Mouse (Mus musculus): ENCODE data around the gene Acadsb. TPM values are rescaled to one million over a fixed set of nuclear protein-coding genes. Genes with fewer than 3 reads are reported as not detected.

The Acadsb gene
- polyA plus RNA-seq (2012) = 2.8 and 3.4 TPM in 2 replicates

DNA sequence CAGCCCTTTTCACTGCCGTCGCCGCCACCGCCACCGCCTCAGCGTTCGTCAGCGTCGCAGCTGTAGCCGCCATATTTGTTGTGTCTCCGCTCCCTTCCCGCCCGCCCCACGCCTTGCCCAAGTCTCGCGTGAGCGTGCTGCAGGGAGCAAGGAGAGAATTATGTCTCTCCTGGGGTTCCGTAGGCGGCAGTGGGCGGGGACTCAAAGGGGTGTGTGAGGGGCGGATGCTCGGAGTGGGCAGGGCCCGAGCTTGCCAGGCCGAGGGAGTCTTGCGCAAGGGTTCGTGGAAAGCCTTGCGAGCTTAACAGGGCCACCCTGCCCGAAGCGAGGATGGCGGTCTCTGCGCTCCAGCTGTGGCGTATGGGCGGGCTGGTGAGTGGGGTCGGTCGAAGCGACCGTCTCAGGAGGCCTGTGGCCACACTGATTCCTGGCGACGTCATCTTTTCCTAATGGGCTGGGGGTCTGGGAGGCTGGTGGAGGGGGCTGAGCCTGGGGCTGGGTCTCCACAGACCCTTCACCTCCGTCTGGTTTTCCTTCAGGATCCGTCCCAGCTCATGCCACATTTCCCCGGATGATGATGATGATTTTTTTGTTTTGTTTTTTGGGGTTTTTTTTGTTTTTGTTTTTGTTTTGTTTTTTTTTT, at the start of gene Acadsb, which contains the start of gene Ikzf5:
Gene Acadsb (plus strand): TSS at position 186 of the 643 bp plus-strand sequence.
Gene Ikzf5 (minus strand): TSS at position 106 of the 643 bp plus-strand sequence.

DNA sequence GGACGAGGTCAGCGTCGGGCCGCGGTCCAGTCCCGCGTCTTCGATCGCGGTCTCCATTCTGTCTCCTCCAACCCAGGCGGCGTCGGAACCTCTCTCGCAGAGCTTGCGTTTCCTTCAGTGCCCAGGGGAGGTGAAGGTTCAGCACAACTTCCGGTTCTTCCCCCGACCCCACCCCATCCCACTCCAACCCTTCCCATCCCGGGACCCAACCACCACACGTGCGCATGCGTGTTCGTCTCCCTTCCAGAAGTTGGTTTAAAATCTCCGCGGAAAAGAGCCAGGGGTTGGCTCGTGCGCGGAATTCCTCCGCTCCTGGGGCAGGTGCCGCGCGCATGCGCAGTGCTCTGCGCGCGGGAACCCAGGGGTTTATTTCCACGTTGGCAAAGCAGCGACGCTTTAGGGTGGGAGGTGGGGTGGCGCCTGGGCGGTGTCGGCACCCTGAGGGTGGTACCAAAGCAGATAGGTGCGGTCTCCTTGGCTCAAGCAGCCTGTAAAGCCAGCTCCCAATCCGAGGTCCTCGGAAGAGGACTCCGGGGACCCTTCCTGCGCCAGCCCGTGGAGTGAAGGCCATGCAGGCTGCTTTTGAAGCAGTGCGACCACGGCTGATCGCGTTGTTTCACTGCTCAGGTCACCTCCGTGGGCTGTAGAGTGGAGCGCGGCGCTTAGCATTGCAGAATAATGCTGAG, 47.6 kb upstream of the Acadsb start, which contains the start of gene 2310057M21Rik:
Gene 2310057M21Rik (minus strand): TSS at position 145 of the 686 bp plus-strand sequence.

DNA sequence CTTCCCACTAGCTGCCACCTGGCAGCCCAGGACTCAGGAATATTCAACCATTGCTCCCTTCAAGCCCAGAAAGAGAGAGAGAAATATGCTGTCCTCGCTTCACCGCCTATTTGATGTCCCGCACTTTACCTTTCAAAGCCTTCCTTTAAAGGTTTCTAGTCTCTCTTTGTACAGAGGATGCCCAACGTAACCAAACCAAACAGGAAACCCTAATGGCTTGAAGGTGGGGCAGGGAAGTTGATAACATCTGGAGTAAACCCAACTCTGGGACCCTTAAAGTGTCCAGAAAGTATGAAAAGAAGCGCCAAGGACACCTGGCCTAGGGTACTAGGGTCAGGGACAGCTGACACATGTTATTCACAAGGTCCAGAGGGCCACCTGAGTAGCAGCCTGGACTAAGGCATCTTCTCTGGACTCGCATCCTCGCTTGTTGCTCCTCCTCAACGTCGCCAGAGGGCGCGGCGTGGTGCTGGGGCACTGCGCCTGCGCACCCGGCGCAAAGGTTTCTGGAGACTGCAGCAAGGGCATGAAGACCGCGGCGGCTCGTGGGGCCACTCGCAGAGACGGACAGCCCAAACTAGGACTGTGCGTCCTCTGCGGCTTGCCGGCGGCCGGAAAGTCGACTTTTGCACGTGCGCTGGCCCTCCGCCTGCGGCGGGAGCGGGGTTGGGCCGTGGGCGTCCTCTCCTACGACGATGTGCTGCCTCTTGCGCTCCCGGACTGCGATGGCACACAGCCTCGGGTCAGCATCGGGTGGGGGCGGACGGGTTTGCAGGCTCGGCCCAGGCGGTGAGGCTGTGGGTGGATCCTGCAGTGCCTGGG, 39.5 kb upstream of the Acadsb start, which contains the start of gene Pstk:
Gene Pstk (plus strand): TSS at position 494 of the 822 bp plus-strand sequence.

Other genes with a start within 250 kb of the Acadsb start
- gene 5430419D17Rik, start 236.2 kb upstream of the Acadsb start, polyA plus RNA-seq (2012) = not detected in 2 replicates
- not detected in 2 replicates for gene Cuzd1, start 88.3 kb upstream of the Acadsb start, polyA plus RNA-seq (2012)
- not detected in 2 replicates for gene Fam24b, start 81.1 kb upstream of the Acadsb start, polyA plus RNA-seq (2012)
- gene Fam24a, start 76.7 kb upstream of the Acadsb start, polyA plus RNA-seq (2012) = not detected in 2 replicates
- 14.5 and 21.7 TPM in 2 replicates for gene 2310057M21Rik, start 47.8 kb upstream of the Acadsb start, polyA plus RNA-seq (2012)
- 24.7 and 26.9 TPM in 2 replicates for gene Pstk, start 39.5 kb upstream of the Acadsb start, polyA plus RNA-seq (2012)
- gene Ikzf5, start 80 bp upstream of the Acadsb start, polyA plus RNA-seq (2012) = 8.7 and 12.0 TPM in 2 replicates
- 0.03 and 0.04 TPM in 2 replicates for gene Hmx3, start 132.3 kb downstream of the Acadsb start, polyA plus RNA-seq (2012)
- 0.04 and 0.15 TPM in 2 replicates for gene Hmx2, start 138.2 kb downstream of the Acadsb start, polyA plus RNA-seq (2012)
- 49.0 and 54.4 TPM in 2 replicates for gene Bub3, start 149.6 kb downstream of the Acadsb start, polyA plus RNA-seq (2012)

Data from megakaryocyte-erythroid progenitor cell, adult 5 weeks (primary cell).